Mouse (Mus musculus) small intestine, adult 2 months (tissue): Measurements from ENCODE around the gene Rbp1.

Experiments used
- CTCF ChIP-seq: fragments of 200-500 bp; IDR thresholded peaks from 2 replicates; pipeline ENCODE4 v1.5.1; 2012; ENCODE audit warnings: low read depth, mild to moderate bottlenecking, control low read depth, inconsistent platforms, low read length, moderate library complexity, mixed read lengths; ENCODE audit not compliant: insufficient replicate concordance, insufficient read length; ENCODE audit errors: extremely low read depth
- POLR2A ChIP-seq: fragments of 200-500 bp; IDR thresholded peaks from 2 replicates; pipeline ENCODE4 v1.6.1; 2012; ENCODE audit warnings: low read depth, mild to moderate bottlenecking, control low read depth, inconsistent platforms, low read length, moderate library complexity

DNA sequence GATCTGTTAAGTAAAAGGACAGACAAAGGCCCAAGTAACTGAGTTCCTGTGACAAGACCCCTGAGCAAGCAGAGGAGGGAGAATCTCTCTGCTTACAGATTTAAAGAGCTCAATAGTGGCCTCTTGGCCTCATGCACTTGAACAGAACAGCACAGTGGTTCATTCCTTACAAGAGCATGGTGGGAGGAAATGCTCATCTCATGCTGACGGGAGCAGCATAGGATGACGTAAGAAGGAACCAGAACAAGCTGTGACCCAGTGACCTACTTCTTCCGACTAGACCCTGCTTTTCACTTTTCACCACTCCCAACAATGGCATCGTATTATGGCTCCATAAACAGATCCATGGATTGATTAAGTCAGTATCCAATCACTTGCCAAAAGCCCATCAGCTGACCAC is 59.5 kb downstream of the Rbp1 start:
- TF ChIP-seq CTCF (no peak), POLR2A (no peak)
